Mouse (Mus musculus) megakaryocyte, adult 5-6 weeks (primary cell): ENCODE data around the gene Nudt2. TPM values are rescaled to one million over a fixed set of nuclear protein-coding genes. Genes with fewer than 3 reads are reported as not detected.

Experiments
- ATAC-seq: 2 replicates; pipeline ENCODE4 v1.8.0; 2016; ENCODE audit warnings: mild to moderate bottlenecking, inconsistent platforms; ENCODE audit not compliant: poor library complexity, severe bottlenecking
- total RNA-seq, 2 experiments: library from RNA; stranded (forward) in 1 of 2; stranded (reverse) in 1 of 2; fragments of 153-499, 151-499 nt in 1 of 2; fragments of 221-1000, 200-1000 nt in 1 of 2; gene quantifications; 2 replicates each; pipeline versions ENCODE4 v1.2.3 to v1.2.4; 2015 to 2017

Nudt2 gene
- total RNA-seq, 2 experiments from 2014 or later = 19.6 to 24.0 TPM

DNA sequence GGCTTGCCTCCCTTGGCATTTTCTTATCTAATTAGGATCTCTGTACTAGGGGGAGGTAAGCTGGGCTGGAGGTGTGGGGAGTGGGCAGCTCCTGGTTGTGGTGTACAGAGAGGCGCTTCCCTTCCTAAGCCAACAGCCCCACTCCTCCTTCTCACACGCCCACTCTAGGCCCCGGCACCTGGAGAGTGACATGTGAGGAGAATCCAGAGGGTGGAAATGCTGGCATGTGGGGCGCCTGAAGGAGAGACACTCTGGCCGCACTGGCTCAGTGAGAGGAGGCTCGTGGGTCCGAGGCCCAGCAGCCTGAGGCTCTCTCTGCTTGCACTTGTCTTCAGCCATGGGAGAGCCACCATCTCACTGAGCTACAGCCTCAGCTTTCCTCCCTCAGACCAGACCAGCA is 53.4 kb downstream of the Nudt2 start:
- ATAC-seq = no peak

- no peak for ATAC-seq
Observed at GRCm38 (mm10) chr4:41519195-41519594, 54.2 kb downstream of the Nudt2 start.

GRCm38 (mm10) chr4:41520641-41521040 is 55.7 kb downstream of the Nudt2 start:
- ATAC-seq = no peak

- no peak for ATAC-seq
Observed at GRCm38 (mm10) chr4:41522136-41522535, 57.2 kb downstream of the Nudt2 start.

DNA sequence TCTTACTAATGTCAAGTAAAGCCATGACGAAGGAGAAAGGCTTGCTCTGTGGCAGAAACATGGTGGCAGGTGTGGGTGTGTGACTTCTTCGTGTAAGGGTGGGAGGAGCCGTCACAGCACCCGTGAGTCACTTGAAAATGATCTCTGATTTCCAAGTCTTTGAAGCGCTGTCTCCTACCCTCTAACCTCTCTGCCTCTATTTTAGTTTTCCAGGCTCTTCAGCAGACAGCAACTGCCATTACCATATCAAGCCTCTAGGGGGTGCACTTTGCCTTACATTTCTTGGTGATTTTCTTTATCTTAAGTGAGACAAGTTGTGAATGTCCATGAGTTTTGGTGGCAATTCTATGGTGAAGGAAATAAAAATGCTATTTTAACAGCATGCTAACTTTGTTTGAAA is 57.8 kb downstream of the Nudt2 start:
- no peak for ATAC-seq

GRCm38 (mm10) chr4:41523839-41524238 is 58.9 kb downstream of the Nudt2 start:
- ATAC-seq = no peak

DNA sequence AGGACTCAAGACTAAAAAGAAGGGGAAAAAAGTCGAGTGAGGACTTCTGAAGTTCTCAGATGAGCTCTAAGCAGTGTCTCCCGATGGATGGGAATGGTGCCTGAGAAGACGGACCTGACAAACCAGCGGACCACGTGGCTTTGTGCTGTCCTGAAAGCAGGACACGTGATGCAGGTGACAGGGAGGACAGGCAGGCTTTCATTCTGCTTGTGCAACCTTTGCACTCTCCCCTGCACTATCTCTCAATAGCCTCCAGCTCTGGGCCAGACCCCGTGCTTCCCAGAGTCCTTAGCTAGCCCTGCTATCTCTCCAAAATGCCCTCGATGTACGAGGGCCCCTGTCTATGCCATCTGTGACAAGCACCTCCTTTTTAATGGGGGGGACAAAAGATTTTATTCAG is 59.9 kb downstream of the Nudt2 start:
- ATAC-seq = no peak

GRCm38 (mm10) chr4:41526553-41526952 is 61.6 kb downstream of the Nudt2 start:
- no peak for ATAC-seq

DNA sequence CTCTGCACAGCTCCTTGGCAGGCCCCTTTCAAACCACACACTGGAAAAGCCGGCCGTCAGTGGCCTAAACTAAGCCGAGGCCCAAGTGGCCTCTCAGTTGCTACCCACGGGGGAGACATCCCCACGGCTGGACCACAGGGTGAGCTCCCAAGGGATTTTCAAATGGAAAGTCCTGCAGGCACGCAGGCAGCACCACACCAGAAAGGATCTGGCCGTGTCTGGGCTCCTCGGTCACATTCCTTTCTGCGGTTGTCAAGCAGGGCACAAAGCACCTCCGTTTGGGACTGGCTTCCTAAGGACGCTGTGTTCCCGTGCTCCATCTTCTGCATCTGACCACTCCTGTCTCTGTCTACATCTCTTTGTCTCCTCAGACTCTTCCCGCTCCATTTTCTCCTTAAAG is 62.1 kb downstream of the Nudt2 start:
- no peak for ATAC-seq

- ATAC-seq = no peak
Observed at GRCm38 (mm10) chr4:41527996-41528395, 63.0 kb downstream of the Nudt2 start.

Other genes with a start within 250 kb of the Nudt2 start
- gene Ubap2, start 190.0 kb upstream of the Nudt2 start, total RNA-seq (2015) = 26.1 and 35.6 TPM in 2 replicates
- gene Ubap2, start 190.0 kb upstream of the Nudt2 start, total RNA-seq (2017) = 11.3 and 12.3 TPM in 2 replicates
- gene Dcaf12, start 150.3 kb upstream of the Nudt2 start, total RNA-seq (2015) = 50.4 and 52.9 TPM in 2 replicates
- 46.9 and 51.0 TPM in 2 replicates for gene Dcaf12, start 150.3 kb upstream of the Nudt2 start, total RNA-seq (2017)
- 49.9 and 51.2 TPM in 2 replicates for gene Ubap1, start 116.2 kb upstream of the Nudt2 start, total RNA-seq (2015)
- gene Ubap1, start 116.2 kb upstream of the Nudt2 start, total RNA-seq (2017) = 43.6 and 47.6 TPM in 2 replicates
- 10.7 and 16.0 TPM in 2 replicates for gene Kif24, start 264 bp upstream of the Nudt2 start, total RNA-seq (2015)
- 7.0 and 9.7 TPM in 2 replicates for gene Kif24, start 264 bp upstream of the Nudt2 start, total RNA-seq (2017)
- gene AI464131, start 37.9 kb downstream of the Nudt2 start, total RNA-seq (2015) = 0.04 TPM in 1 of 2 replicates, not detected in the other
- gene AI464131, start 37.9 kb downstream of the Nudt2 start, total RNA-seq (2017) = 0.07 TPM in 1 of 2 replicates, not detected in the other
- not detected in 2 replicates for gene 1110017D15Rik, start 52.2 kb downstream of the Nudt2 start, total RNA-seq (2015)
- gene 1110017D15Rik, start 52.2 kb downstream of the Nudt2 start, total RNA-seq (2017) = not detected in 2 replicates
- 6.1 and 8.9 TPM in 2 replicates for gene Fam219a, start 104.4 kb downstream of the Nudt2 start, total RNA-seq (2015)
- 1.7 and 3.1 TPM in 2 replicates for gene Fam219a, start 104.4 kb downstream of the Nudt2 start, total RNA-seq (2017)
- gene Dnaic1, start 104.6 kb downstream of the Nudt2 start, total RNA-seq (2015) = not detected in 2 replicates
- gene Dnaic1, start 104.6 kb downstream of the Nudt2 start, total RNA-seq (2017) = not detected in 2 replicates
- gene Enho, start 175.2 kb downstream of the Nudt2 start, total RNA-seq (2015) = not detected in 2 replicates
- not detected in 2 replicates for gene Enho, start 175.2 kb downstream of the Nudt2 start, total RNA-seq (2017)
- gene Cntfr, start 231.9 kb downstream of the Nudt2 start, total RNA-seq (2015) = not detected in 2 replicates
- gene Cntfr, start 231.9 kb downstream of the Nudt2 start, total RNA-seq (2017) = not detected in 2 replicates
- gene Il11ra1, start 234.8 kb downstream of the Nudt2 start, total RNA-seq (2015) = 12.9 and 13.4 TPM in 2 replicates
- 50.2 and 52.1 TPM in 2 replicates for gene Il11ra1, start 234.8 kb downstream of the Nudt2 start, total RNA-seq (2017)
- gene Rpp25l, start 248.4 kb downstream of the Nudt2 start, total RNA-seq (2015) = 15.8 and 18.2 TPM in 2 replicates
- gene Rpp25l, start 248.4 kb downstream of the Nudt2 start, total RNA-seq (2017) = 15.5 and 26.2 TPM in 2 replicates